Mouse (Mus musculus) embryonic facial prominence, embryonic 13.5 days (tissue): ENCODE data around the gene S100a1. TPM values are rescaled to one million over a fixed set of nuclear protein-coding genes. Genes with fewer than 3 reads are reported as not detected.

Experiments
- ATAC-seq: fragments of 200-750 bp; cut with Nextera tagmentation; 2 replicates; pipeline ENCODE4 v1.8.0; 2017; ENCODE audit warnings: low read depth; ENCODE audit not compliant: insufficient number of reproducible peaks, insufficient read depth, low FRiP score, low TSS enrichment
- H3K27ac ChIP-seq: fragments of 300-500 bp; sonication (generic); 2 replicates; pipeline ENCODE4 v1.5.1; 2015; ENCODE audit warnings: moderate library complexity, mild to moderate bottlenecking, inconsistent platforms
- H3K27me3 ChIP-seq: fragments of 300-500 bp; sonication (generic); 2 replicates; pipeline ENCODE4 v1.6.1; 2015; ENCODE audit warnings: mild to moderate bottlenecking, inconsistent platforms
- H3K36me3 ChIP-seq: fragments of 300-500 bp; sonication (generic); 2 replicates; pipeline ENCODE4 v1.6.1; 2015; ENCODE audit warnings: mild to moderate bottlenecking, inconsistent platforms
- H3K4me1 ChIP-seq: fragments of 300-500 bp; sonication (generic); 2 replicates; pipeline ENCODE4 v1.6.1; 2015; ENCODE audit warnings: inconsistent platforms
- H3K4me2 ChIP-seq: fragments of 300-500 bp; sonication (generic); 2 replicates; pipeline ENCODE4 v1.6.1; 2015; ENCODE audit warnings: moderate library complexity, mild to moderate bottlenecking, inconsistent platforms
- H3K4me3 ChIP-seq: fragments of 300-500 bp; sonication (generic); 2 replicates; pipeline ENCODE4 v1.5.1; 2015; ENCODE audit warnings: mild to moderate bottlenecking, inconsistent platforms
- H3K9ac ChIP-seq: fragments of 300-500 bp; sonication (generic); 2 replicates; pipeline ENCODE4 v1.6.1; 2015; ENCODE audit warnings: mild to moderate bottlenecking, inconsistent platforms
- H3K9me3 ChIP-seq: fragments of 300-500 bp; sonication (generic); 2 replicates; pipeline ENCODE4 v1.6.1; 2016; ENCODE audit warnings: inconsistent platforms
- WGBS: fragments of 180-500 bp; shearing (Covaris S2); methylation state at CpG from one replicate; pipeline ENCODE4 v1.1.7; 2015; ENCODE audit warnings: mixed read lengths; 5-methylcytosine and 5-hydroxymethylcytosine counted together
- polyA plus RNA-seq: library from polyadenylated mRNA; unstranded; fragments of >200 nt; fragmentation: Nextera tagmentation; extraction: Ambion mirVana; gene quantifications from 2 replicates; pipeline ENCODE4 v1.2.1, GENCODE M21; 2015

Gene S100a1
- polyA plus RNA-seq, 1 experiment from 2014 or later: 13.5 TPM

DNA sequence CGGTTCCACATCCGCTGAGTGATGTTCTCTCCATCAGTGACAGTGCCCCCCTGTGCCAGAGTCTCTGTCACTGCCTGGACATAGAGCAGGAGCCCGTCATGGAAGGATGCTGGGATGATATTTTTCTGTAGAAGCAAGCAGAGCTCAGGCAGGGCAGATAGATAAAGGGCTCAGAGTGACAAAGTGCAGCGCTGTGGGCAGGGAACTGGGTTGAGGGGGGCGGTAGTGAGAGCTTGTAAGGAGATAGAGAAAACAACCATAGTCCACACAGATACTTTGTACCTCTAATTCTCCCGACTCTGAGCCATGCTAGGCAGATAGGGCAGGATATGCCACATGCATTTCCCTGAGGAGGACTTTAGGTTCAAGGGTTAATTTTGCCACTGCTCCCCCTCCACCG lies 51.6 kb downstream of the S100a1 start:
- Histone ChIP-seq H3K9me3 (no peaks in the 10 kb centered on the region), H3K4me3 (no peak overlapping the region), H3K4me2 (no peak overlapping the region), H3K27me3 (peaks cover 58% of the 10 kb centered on the region), H3K4me1 (peaks cover 17% of the 10 kb centered on the region), H3K9ac (0 out of 2 replicates have a peak overlapping the region, but pooled peaks have one; percentile 21), H3K36me3 (no peaks in the 10 kb centered on the region), H3K27ac (no peak overlapping the region)
- ATAC-seq: no peak
- 33% methylated on average over 7 of the region's 7 CpGs for WGBS

DNA sequence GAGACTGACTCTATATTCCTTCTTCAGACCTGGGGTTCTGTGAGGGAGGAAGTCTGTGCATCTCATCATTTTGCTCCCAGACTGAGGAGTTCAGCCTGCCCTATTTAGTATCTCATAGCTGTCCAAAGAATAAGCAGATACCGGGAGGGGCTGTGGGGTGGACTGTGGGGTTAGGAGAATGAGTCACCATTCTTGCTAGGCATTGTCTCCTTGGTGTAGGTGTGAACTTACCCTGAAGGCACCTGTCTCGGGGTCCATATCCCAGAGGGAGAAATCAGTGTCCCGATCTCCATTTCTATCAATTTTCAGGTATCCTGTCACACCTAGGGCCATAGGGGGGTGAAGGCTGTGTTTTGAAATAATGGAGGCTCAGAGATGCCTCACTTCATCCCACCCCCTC lies 52.3 kb downstream of the S100a1 start:
- no peak overlapping the region for H3K9ac ChIP-seq
- H3K4me1 ChIP-seq: peaks cover 17% of the 10 kb centered on the region
- H3K27me3 ChIP-seq: peaks cover 58% of the 10 kb centered on the region
- 85% methylated on average over 3 of the region's 3 CpGs for WGBS
- H3K9me3 ChIP-seq: no peaks in the 10 kb centered on the region
- H3K4me3 ChIP-seq: no peak overlapping the region
- ATAC-seq: no peak
- H3K4me2 ChIP-seq: no peak overlapping the region
- no peak overlapping the region for H3K27ac ChIP-seq
- H3K36me3 ChIP-seq: no peaks in the 10 kb centered on the region

Other genes with a start within 250 kb of the S100a1 start
- gene Dennd4b, start 249.2 kb downstream of the S100a1 start, polyA plus RNA-seq: 4.9 and 5.6 TPM in 2 replicates
- 19.0 and 24.5 TPM in 2 replicates for gene Gatad2b, start 221.2 kb downstream of the S100a1 start, polyA plus RNA-seq
- gene Slc27a3, start 124.5 kb downstream of the S100a1 start, polyA plus RNA-seq: 39.6 and 44.3 TPM in 2 replicates
- gene Ints3, start 80.8 kb downstream of the S100a1 start, polyA plus RNA-seq: 31.0 and 31.1 TPM in 2 replicates
- 2.8 and 5.0 TPM in 2 replicates for gene Npr1, start 48.5 kb downstream of the S100a1 start, polyA plus RNA-seq
- gene Ilf2, start 38.3 kb downstream of the S100a1 start, polyA plus RNA-seq: 265 and 286 TPM in 2 replicates
- 85.5 and 100 TPM in 2 replicates for gene Snapin, start 23.4 kb downstream of the S100a1 start, polyA plus RNA-seq
- 187 and 195 TPM in 2 replicates for gene Chtop, start 4.9 kb downstream of the S100a1 start, polyA plus RNA-seq
- gene S100a13, start within 50 bp of the S100a1 start, polyA plus RNA-seq: 24.2 and 26.7 TPM in 2 replicates
- gene S100a14, start 12.5 kb upstream of the S100a1 start, polyA plus RNA-seq: 22.7 and 25.5 TPM in 2 replicates
- 95.0 and 96.5 TPM in 2 replicates for gene S100a16, start 22.9 kb upstream of the S100a1 start, polyA plus RNA-seq
- gene S100a3, start 46.2 kb upstream of the S100a1 start, polyA plus RNA-seq: 0.44 and 0.62 TPM in 2 replicates
- not detected in 2 replicates for gene S100a2, start 75.9 kb upstream of the S100a1 start, polyA plus RNA-seq
- not detected in 2 replicates for gene Gm42674, start 87.5 kb upstream of the S100a1 start, polyA plus RNA-seq
- gene S100a4, start 89.4 kb upstream of the S100a1 start, polyA plus RNA-seq: 18.8 and 19.2 TPM in 2 replicates
- gene S100a5, start 94.1 kb upstream of the S100a1 start, polyA plus RNA-seq: not detected in 2 replicates
- 89.9 and 97.9 TPM in 2 replicates for gene S100a6, start 98.5 kb upstream of the S100a1 start, polyA plus RNA-seq
- gene S100a7a, start 139.6 kb upstream of the S100a1 start, polyA plus RNA-seq: 0.41 TPM in 1 of 2 replicates, not detected in the other
- gene S100a8, start 154.6 kb upstream of the S100a1 start, polyA plus RNA-seq: 5.9 and 15.4 TPM in 2 replicates
- 4.0 and 13.4 TPM in 2 replicates for gene S100a9, start 181.3 kb upstream of the S100a1 start, polyA plus RNA-seq
- not detected in 2 replicates for gene Pglyrp4, start 212.5 kb upstream of the S100a1 start, polyA plus RNA-seq